Mouse (Mus musculus) embryonic facial prominence, embryonic 14.5 days (tissue): ENCODE data around the gene Plpp6. TPM values are rescaled to one million over a fixed set of nuclear protein-coding genes. Genes with fewer than 3 reads are reported as not detected.
A peak's percentile ranks its signal among the peaks of the same experiment; 100 is the strongest.

Source experiments
- ATAC-seq: fragments of 200-750 bp; cut with Nextera tagmentation; 2 replicates; pipeline ENCODE4 v1.8.0; 2017; ENCODE audit warnings: low read depth, moderate number of reproducible peaks, moderate TSS enrichment
- DNase-seq: peaks from one replicate; pipeline ENCODE4 v3.0.0-alpha.2; 2015; ENCODE audit warnings: low spot score
- H3K27ac ChIP-seq: fragments of 300-500 bp; sonication (generic); replicated peaks from 2 replicates; pipeline ENCODE4 v1.5.1; 2014; ENCODE audit warnings: low read depth, mild to moderate bottlenecking, low read length, moderate library complexity
- H3K27me3 ChIP-seq: fragments of 300-500 bp; sonication (generic); replicated peaks from 2 replicates; pipeline ENCODE4 v1.6.1; 2014; ENCODE audit warnings: low read length; ENCODE audit not compliant: control insufficient read depth, insufficient read depth
- H3K36me3 ChIP-seq: fragments of 300-500 bp; sonication (generic); 2 replicates; pipeline ENCODE4 v1.6.1; 2014; ENCODE audit warnings: low read length, mixed read lengths; ENCODE audit not compliant: control insufficient read depth, insufficient read depth
- H3K4me1 ChIP-seq: fragments of 300-500 bp; sonication (generic); 2 replicates; pipeline ENCODE4 v1.6.1; 2014; ENCODE audit warnings: antibody characterized with exemption, low read length; ENCODE audit not compliant: control insufficient read depth, insufficient read depth
- H3K4me2 ChIP-seq: fragments of 300-500 bp; sonication (generic); 2 replicates; pipeline ENCODE4 v1.6.1; 2014; ENCODE audit warnings: low read depth, mild to moderate bottlenecking, low read length, moderate library complexity, mixed read lengths
- H3K4me3 ChIP-seq: fragments of 300-500 bp; sonication (generic); 2 replicates; pipeline ENCODE4 v1.5.1; 2014; ENCODE audit warnings: low read depth, mild to moderate bottlenecking, low read length
- H3K9ac ChIP-seq: fragments of 300-500 bp; sonication (generic); 2 replicates; pipeline ENCODE4 v1.6.1; 2014; ENCODE audit warnings: low read depth, mild to moderate bottlenecking, low read length, moderate library complexity, mixed read lengths
- H3K9me3 ChIP-seq: fragments of 300-500 bp; sonication (generic); 2 replicates; pipeline ENCODE4 v1.6.1; 2016; ENCODE audit warnings: low read length; ENCODE audit not compliant: control insufficient read depth
- WGBS: fragments of 180-500 bp; shearing (Covaris S2); extraction: QIAGEN DNeasy Blood & Tissue Kit; methylation state at CpG from one replicate; pipeline ENCODE4 v1.1.7; 2014; 5-methylcytosine and 5-hydroxymethylcytosine counted together
- polyA plus RNA-seq: library from polyadenylated mRNA; unstranded; fragments of >200 nt; fragmentation: Nextera tagmentation; extraction: Ambion mirVana; gene quantifications from 2 replicates; pipeline ENCODE4 v1.2.1, GENCODE M21; 2014

Plpp6 gene
- polyA plus RNA-seq, 1 experiment from 2014 or later, result 8.4 TPM

DNA sequence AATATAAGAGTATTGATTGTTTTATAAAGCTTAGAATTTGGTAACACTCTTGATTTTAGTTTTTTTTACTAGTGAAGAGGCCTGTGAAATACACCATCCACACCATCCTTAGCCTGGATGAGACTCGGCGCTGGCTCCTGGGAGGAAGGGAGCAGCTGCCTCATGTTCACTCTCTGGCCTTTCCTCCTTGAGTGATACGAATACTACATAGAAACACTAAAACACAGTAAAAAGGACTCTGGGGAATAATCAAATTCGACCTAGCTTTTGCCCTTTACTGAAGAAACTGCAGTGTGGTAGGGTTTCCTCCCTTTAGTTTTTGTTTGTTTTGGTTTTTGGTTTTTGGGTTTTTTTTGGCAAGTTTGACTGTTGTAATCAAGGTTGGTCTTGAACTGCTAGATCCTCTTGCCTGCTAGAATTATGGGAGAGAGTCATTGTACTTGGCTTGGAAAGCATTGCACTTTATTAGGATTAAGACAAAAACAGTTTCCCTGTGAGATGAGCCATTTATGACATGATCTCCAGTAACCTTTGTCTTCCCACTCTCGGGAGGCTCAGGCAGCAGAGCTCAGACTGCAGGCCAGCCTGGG is 50.8 kb downstream of the Plpp6 start:
- no peak overlapping the region for H3K9ac ChIP-seq
- H3K4me1 ChIP-seq, result no peaks in the 10 kb centered on the region
- ATAC-seq (no peak), DNase-seq (no peak)
- H3K4me3 ChIP-seq, result no peak overlapping the region
- no peaks in the 10 kb centered on the region for H3K9me3 ChIP-seq
- WGBS, result 71% methylated on average over 5 of the region's 5 CpGs
- H3K27me3 ChIP-seq, result no peaks in the 10 kb centered on the region
- H3K27ac ChIP-seq, result no peak overlapping the region
- H3K36me3 ChIP-seq, result peaks cover 73% of the 10 kb centered on the region
- no peak overlapping the region for H3K4me2 ChIP-seq

DNA sequence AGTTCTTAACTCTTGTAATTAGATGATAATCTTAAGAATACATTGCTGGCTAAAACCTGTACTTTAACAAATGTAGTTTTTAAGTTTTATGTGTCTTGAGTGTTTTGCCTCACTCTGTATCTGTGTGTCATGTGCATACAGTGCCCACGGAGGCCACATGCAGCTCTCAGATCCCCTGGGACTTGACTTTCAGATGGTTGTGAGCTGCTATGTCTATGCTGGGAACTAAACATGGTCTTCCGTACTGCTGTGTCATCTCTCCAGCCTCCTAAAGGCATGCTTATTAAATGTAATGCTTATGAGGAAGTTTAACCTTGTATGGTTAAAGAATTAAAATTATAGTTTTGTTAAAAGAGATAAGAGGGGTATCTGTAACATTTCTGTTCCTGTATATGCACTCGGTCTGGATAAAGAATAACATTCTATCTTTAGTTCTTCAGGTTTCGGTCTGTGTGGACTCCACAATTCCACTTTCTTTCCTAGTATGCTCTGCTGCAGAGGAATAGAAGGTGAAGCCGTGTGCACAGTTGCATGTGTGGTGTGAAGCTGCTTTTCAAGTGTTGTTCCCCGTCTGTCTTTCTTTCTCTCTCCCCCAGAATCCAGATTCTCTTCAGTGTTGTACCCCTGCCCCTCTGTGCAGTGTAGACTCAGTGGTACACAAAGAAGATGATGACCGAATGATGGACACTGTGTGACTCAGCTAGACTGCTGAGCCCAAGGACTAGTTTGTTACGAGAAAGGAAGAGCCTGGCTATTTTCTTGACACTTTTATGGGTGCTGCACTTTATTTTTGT is 51.9 kb downstream of the Plpp6 start:
- Histone ChIP-seq H3K9me3 (no peaks in the 10 kb centered on the region), H3K9ac (0 out of 2 replicates have a peak overlapping the region, but pooled peaks have one; percentile 6), H3K4me3 (no peak overlapping the region), H3K27me3 (no peaks in the 10 kb centered on the region), H3K27ac (no peak overlapping the region), H3K4me1 (no peaks in the 10 kb centered on the region), H3K36me3 (peaks cover 81% of the 10 kb centered on the region), H3K4me2 (no peak overlapping the region)
- DNase-seq (no peak), ATAC-seq (no peak)
- WGBS, result 85% methylated on average over 8 of the region's 8 CpGs

DNA sequence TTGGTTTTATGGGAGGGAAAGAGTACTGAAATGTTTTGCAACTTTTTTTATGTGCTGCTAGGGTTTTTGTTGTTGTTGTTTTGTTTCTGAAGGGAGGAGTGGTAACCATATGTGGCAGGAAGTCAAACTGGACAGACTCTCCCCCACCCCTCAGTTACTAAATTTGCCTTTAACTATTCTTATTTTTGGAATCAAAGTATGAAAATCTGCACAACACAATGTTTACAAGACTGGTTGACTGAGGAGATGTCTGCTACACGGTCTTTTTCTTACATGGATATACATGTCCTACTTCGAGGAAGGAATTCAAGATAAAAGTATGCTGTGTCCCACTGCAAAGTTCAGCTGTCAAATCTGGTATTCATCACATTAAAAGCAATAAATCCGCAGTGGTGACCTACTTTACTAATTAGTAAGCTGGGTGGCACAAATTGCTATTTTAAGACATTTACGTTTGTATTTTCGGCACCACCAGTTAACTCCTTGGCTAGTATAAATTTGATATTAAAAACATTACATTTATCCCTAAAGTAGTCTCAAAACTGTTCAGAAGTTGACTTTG is 52.5 kb downstream of the Plpp6 start:
- Histone ChIP-seq H3K4me3 (no peak overlapping the region), H3K27ac (no peak overlapping the region), H3K27me3 (no peaks in the 10 kb centered on the region), H3K4me1 (no peaks in the 10 kb centered on the region), H3K36me3 (peaks cover 81% of the 10 kb centered on the region), H3K4me2 (no peak overlapping the region), H3K9ac (no peak overlapping the region), H3K9me3 (no peaks in the 10 kb centered on the region)
- WGBS, result 74% methylated on average over 5 of the region's 5 CpGs
- peak; percentile 9 for DNase-seq
- ATAC-seq, result no peak

Other genes starting within 250 kb of the Plpp6 start
- gene Slc1a1, start 128.9 kb upstream of the Plpp6 start, polyA plus RNA-seq, result 1.2 and 2.5 TPM in 2 replicates
- 1.4 and 1.8 TPM in 2 replicates for gene 4430402I18Rik, start 3.8 kb downstream of the Plpp6 start, polyA plus RNA-seq
- gene Cdc37l1, start 26.4 kb downstream of the Plpp6 start, polyA plus RNA-seq, result 35.8 and 41.8 TPM in 2 replicates
- gene Ak3, start 84.0 kb downstream of the Plpp6 start, polyA plus RNA-seq, result 93.5 and 95.5 TPM in 2 replicates
- 44.8 and 52.9 TPM in 2 replicates for gene Rcl1, start 137.4 kb downstream of the Plpp6 start, polyA plus RNA-seq